Mouse (Mus musculus): Measurements from ENCODE around the gene Gm10663. TPM values are rescaled to one million over a fixed set of nuclear protein-coding genes. Genes with fewer than 3 reads are reported as not detected.

Gm10663 gene
- not detected in 2 replicates for total RNA-seq (2023)

DNA sequence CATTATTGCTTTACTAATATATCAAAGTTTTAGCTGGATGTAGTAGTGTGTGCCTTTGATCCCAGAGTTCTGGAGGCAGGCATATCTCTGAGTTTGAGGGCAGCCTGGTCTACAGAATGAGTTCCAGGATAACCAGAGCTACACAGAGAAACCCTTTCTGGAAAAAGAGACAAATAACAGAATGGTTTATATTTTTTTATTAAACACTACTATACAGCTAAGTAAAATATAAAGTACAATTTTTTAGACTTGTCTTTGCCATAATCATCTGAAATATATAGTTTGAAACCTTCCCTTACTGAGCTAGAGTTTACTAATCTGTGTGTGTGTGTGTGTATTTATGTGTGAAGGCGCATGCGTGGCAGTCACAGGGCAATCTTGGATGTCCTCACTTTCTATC, at the start of gene Gm10663:
TSS of gene Gm10663 (plus strand) at position 301 of the 400 bp plus-strand sequence.

DNA sequence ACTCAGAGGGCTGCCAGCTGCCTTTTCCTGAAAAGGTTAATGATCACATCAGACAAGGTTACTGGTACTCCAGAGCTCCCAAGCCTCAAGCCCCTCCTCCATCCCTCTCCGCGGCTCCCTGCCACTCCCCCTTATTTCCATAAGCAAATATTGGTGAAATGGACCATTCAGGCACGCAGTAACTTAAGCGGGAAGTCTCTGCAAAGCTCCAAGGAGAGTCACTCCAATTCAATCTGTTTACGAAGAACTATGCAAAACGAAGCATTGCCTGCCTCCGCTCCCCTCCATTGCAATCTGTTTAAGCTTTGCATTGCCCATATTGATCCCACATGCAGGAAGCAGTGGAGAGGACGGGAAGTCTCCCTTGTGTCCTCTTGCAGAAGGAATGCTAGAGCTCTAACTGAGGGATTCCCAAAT, 37.7 kb upstream of the Gm10663 start, which contains the start of gene Apela:
TSS of gene Apela (minus strand) at position 220 of the 417 bp plus-strand sequence.

Other genes starting within 250 kb of the Gm10663 start
- 48.7 and 77.2 TPM in 2 replicates for gene Klhl2, start 225.0 kb upstream of the Gm10663 start, total RNA-seq (2023)
- 25.7 and 30.8 TPM in 2 replicates for gene Tmem192, start 127.8 kb upstream of the Gm10663 start, total RNA-seq (2023)
- not detected in 2 replicates for gene Trim75, start 87.2 kb upstream of the Gm10663 start, total RNA-seq (2023)
- gene Trim61, start 56.5 kb upstream of the Gm10663 start, total RNA-seq (2023), result not detected in 2 replicates
- gene Trim60, start 56.4 kb upstream of the Gm10663 start, total RNA-seq (2023), result not detected in 2 replicates
- gene Apela, start 37.7 kb upstream of the Gm10663 start, total RNA-seq (2023), result not detected in 2 replicates
- gene BC030870, start 54.5 kb downstream of the Gm10663 start, total RNA-seq (2023), result not detected in 2 replicates